Mouse (Mus musculus) cerebellum, adult 2 months (tissue): Measurements from ENCODE around the gene Fhit. TPM values are rescaled to one million over a fixed set of nuclear protein-coding genes. Genes with fewer than 3 reads are reported as not detected.

Experiments
- DNase-seq, 2 experiments: peaks; one replicate each; pipeline ENCODE4 v3.0.0; 2021
- H3K27ac ChIP-seq: fragments of 200-500 bp; 2 replicates; pipeline ENCODE4 v1.5.1; 2012; ENCODE audit warnings: low read length, control low read depth, inconsistent platforms; ENCODE audit not compliant: insufficient read depth
- H3K27me3 ChIP-seq: fragments of 200-500 bp; 2 replicates; pipeline ENCODE4 v1.6.1; 2012; ENCODE audit warnings: inconsistent platforms, mild to moderate bottlenecking, low read length, moderate library complexity; ENCODE audit not compliant: control insufficient read depth, insufficient read depth
- H3K4me1 ChIP-seq: fragments of 200-500 bp; 2 replicates; pipeline ENCODE4 v1.6.1; 2011; ENCODE audit warnings: low read length; ENCODE audit not compliant: control insufficient read depth, insufficient read depth
- H3K4me3 ChIP-seq: fragments of 200-500 bp; replicated peaks from 2 replicates; pipeline ENCODE3; 2011; ENCODE audit warnings: mild to moderate bottlenecking, low read depth, low read length, control low read depth; ENCODE audit not compliant: insufficient read depth
- CTCF ChIP-seq: fragments of 200-500 bp; IDR thresholded peaks from 2 replicates; pipeline ENCODE4 v1.5.1; 2011; ENCODE audit warnings: low read depth, mild to moderate bottlenecking, control low read depth, low read length, moderate library complexity, borderline replicate concordance; ENCODE audit not compliant: insufficient read depth
- POLR2A ChIP-seq: fragments of 200-500 bp; IDR thresholded peaks from 2 replicates; pipeline ENCODE4 v1.6.1; 2011; ENCODE audit warnings: low read length, control low read depth, borderline replicate concordance; ENCODE audit not compliant: insufficient read depth
- WGBS: fragments of 180-500 bp; shearing (Covaris S2); methylation state at CpG from one replicate; pipeline ENCODE4 v1.1.7; 2018; 5-methylcytosine and 5-hydroxymethylcytosine counted together
- polyA plus RNA-seq: library from polyadenylated mRNA; depleted of rRNA; stranded (reverse); fragments of >200 nt; gene quantifications from 2 replicates; pipeline ENCODE4 v1.2.3, GENCODE M21; 2012

The Fhit gene
- polyA plus RNA-seq, 1 experiment = 10.5 TPM

GRCm38 (mm10) chr14:10122176-10122575 is 1039.7 kb downstream of the Fhit start:
- Histone ChIP-seq H3K27me3 (no peaks in the 10 kb centered on the region), H3K4me3 (no peak overlapping the region), H3K4me1 (no peaks in the 10 kb centered on the region), H3K27ac (no peak overlapping the region)
- 25% methylated on average over 4 of the region's 4 CpGs for WGBS
- TF ChIP-seq CTCF = no peak
- no peak for TF ChIP-seq POLR2A
- DNase-seq = peak in 1 of 2 experiments; percentile 11

- WGBS = 92% methylated on average over 2 of the region's 2 CpGs
- DNase-seq = no peak
- Histone ChIP-seq H3K27ac (no peak overlapping the region), H3K4me1 (no peaks in the 10 kb centered on the region), H3K4me3 (no peak overlapping the region), H3K27me3 (no peaks in the 10 kb centered on the region)
- TF ChIP-seq CTCF (no peak), POLR2A (no peak)
Measured at GRCm38 (mm10) chr14:10096236-10096635, 1065.6 kb downstream of the Fhit start.

- no peak overlapping the region for H3K4me3 ChIP-seq
- 61% methylated on average over 3 of the region's 3 CpGs for WGBS
- TF ChIP-seq CTCF (no peak), POLR2A (no peak)
- no peaks in the 10 kb centered on the region for H3K27me3 ChIP-seq
- H3K27ac ChIP-seq = no peak overlapping the region
- no peak for DNase-seq
- no peaks in the 10 kb centered on the region for H3K4me1 ChIP-seq
Measured at GRCm38 (mm10) chr14:10079062-10079461, 1082.8 kb downstream of the Fhit start.

GRCm38 (mm10) chr14:10049947-10050346 is 1111.9 kb downstream of the Fhit start:
- Histone ChIP-seq H3K27me3 (no peaks in the 10 kb centered on the region), H3K4me3 (no peak overlapping the region), H3K27ac (no peak overlapping the region), H3K4me1 (no peaks in the 10 kb centered on the region)
- 77% methylated on average over 3 of the region's 3 CpGs for WGBS
- no peak for DNase-seq
- no peak for TF ChIP-seq POLR2A
- no peak for TF ChIP-seq CTCF

GRCm38 (mm10) chr14:10047123-10047783 is 1114.6 kb downstream of the Fhit start:
- Histone ChIP-seq H3K27me3 (no peaks in the 10 kb centered on the region), H3K27ac (no peak overlapping the region), H3K4me1 (no peaks in the 10 kb centered on the region), H3K4me3 (no peak overlapping the region)
- no peak for TF ChIP-seq CTCF
- no peak for TF ChIP-seq POLR2A
- no peak for DNase-seq
- 54% methylated on average over 2 of the region's 2 CpGs for whole genome bisulfite sequencing

- no peak for DNase-seq
- Histone ChIP-seq H3K27ac (no peak overlapping the region), H3K4me3 (no peak overlapping the region), H3K4me1 (no peaks in the 10 kb centered on the region), H3K27me3 (no peaks in the 10 kb centered on the region)
- WGBS = 44% methylated on average over 7 of the region's 7 CpGs
- no peak for TF ChIP-seq POLR2A
- no peak for TF ChIP-seq CTCF
Measured at GRCm38 (mm10) chr14:10046336-10047122, 1115.3 kb downstream of the Fhit start.

- TF ChIP-seq POLR2A (no peak), CTCF (no peak)
- H3K4me3 ChIP-seq = no peak overlapping the region
- H3K27me3 ChIP-seq = no peaks in the 10 kb centered on the region
- no peak for DNase-seq
- 77% methylated on average over 6 of the region's 6 CpGs for WGBS
- no peak overlapping the region for H3K27ac ChIP-seq
- no peaks in the 10 kb centered on the region for H3K4me1 ChIP-seq
Measured at GRCm38 (mm10) chr14:10038021-10038420, 1123.8 kb downstream of the Fhit start.
